Mouse (Mus musculus): ENCODE results near the gene Nt5e.

DNA sequence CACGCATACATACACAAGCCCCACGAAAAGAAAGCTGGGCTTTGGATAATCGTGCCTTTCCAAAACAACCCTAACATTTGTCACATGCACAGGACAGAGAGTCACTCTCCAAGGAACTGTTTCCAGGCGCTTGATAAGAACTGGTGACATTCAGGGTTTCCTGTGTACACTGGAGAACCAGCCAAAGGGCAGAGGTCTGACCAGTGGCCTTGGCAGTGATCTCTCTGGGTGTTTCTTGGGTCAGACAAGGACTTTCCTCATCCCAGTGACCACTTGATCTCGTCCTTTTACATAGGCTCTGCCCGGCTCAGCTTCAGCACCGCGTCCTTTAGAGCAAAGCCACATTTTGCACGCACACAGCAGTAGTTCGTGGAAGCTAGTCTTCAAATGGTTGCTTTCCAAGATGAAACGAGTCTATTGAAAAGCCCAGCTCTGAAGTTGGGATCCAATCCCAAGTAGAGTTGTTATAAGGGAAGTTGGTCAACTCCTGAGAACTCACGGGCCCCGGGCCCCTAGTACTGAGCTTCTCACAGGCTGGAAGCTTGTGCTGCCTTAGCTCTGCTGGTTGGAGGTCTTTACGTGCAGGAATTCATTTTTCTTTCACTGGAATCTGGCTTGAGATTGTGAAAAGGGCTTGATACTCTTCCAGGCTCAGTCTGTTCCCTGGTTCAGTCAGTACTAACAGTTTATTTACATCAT is 34.4 kb downstream of the Nt5e start:
- TF ChIP-seq CTCF (conservative IDR thresholded peaks at IDR 0.05 in 1 of 2, IDR thresholded peaks at IDR 0.05 in 1 of 2; ENCODE audit: low read depth in 2 of 2, low read length in 2 of 2), result no peak
- no peak for TF ChIP-seq ZNF384 (IDR thresholded peaks at IDR 0.05; ENCODE audit: low read depth, low read length)
- TF ChIP-seq MXI1 (IDR thresholded peaks at IDR 0.05; ENCODE audit: low read depth, low read length), result no peak
- no peak for TF ChIP-seq PAX5 (IDR thresholded peaks at IDR 0.05; ENCODE audit: low read length)
- no peak for TF ChIP-seq POLR2A (IDR thresholded peaks at IDR 0.05; ENCODE audit: low read depth, low read length)
- no peak for TF ChIP-seq MAFK (IDR thresholded peaks at IDR 0.05; ENCODE audit: insufficient replicate concordance, low read length)
- TF ChIP-seq USF1 (IDR thresholded peaks at IDR 0.05; ENCODE audit: low read depth, low read length), result no peak
- no peak for TF ChIP-seq BHLHE40 (IDR thresholded peaks at IDR 0.05; ENCODE audit: low read depth, low read length)
- TF ChIP-seq ETS1 (conservative IDR thresholded peaks at IDR 0.05; ENCODE audit: low read depth, low read length), result no peak
